Mouse (Mus musculus) heart, embryonic 12.5 days (tissue): ENCODE measurements around the gene Ssbp3. TPM values are rescaled to one million over a fixed set of nuclear protein-coding genes. Genes with fewer than 3 reads are reported as not detected.

ENCODE experiments used
- ATAC-seq: fragments of 200-750 bp; cut with Nextera tagmentation; 2 replicates; pipeline ENCODE4 v1.8.0; 2017; ENCODE audit warnings: moderate TSS enrichment, moderate library complexity; ENCODE audit not compliant: insufficient number of reproducible peaks, low FRiP score
- H3K27ac ChIP-seq: fragments of 300-500 bp; sonication (generic); 2 replicates; pipeline ENCODE4 v1.5.1; 2016; ENCODE audit warnings: mild to moderate bottlenecking, moderate library complexity; ENCODE audit not compliant: poor library complexity, severe bottlenecking
- H3K27me3 ChIP-seq: fragments of 300-500 bp; sonication (generic); replicated peaks from 2 replicates; pipeline ENCODE4 v1.6.1; 2016; ENCODE audit warnings: mild to moderate bottlenecking, moderate library complexity
- H3K36me3 ChIP-seq: fragments of 300-500 bp; sonication (generic); 2 replicates; pipeline ENCODE4 v1.6.1; 2016; ENCODE audit warnings: mild to moderate bottlenecking, moderate library complexity
- H3K4me1 ChIP-seq: fragments of 300-500 bp; sonication (generic); replicated peaks from 2 replicates; pipeline ENCODE4 v1.6.1; 2016; ENCODE audit warnings: mild to moderate bottlenecking
- H3K4me2 ChIP-seq: fragments of 300-500 bp; sonication (generic); 2 replicates; pipeline ENCODE4 v1.6.1; 2016; ENCODE audit warnings: mild to moderate bottlenecking, moderate library complexity
- H3K4me3 ChIP-seq: fragments of 300-500 bp; sonication (generic); 2 replicates; pipeline ENCODE4 v1.5.1; 2016; ENCODE audit warnings: mild to moderate bottlenecking
- H3K9ac ChIP-seq: fragments of 300-500 bp; sonication (generic); 2 replicates; pipeline ENCODE4 v1.6.1; 2016; ENCODE audit warnings: mild to moderate bottlenecking, moderate library complexity
- H3K9me3 ChIP-seq: fragments of 300-500 bp; sonication (generic); replicated peaks from 2 replicates; pipeline ENCODE4 v1.6.1; 2016; ENCODE audit warnings: mild to moderate bottlenecking, moderate library complexity
- whole genome bisulfite sequencing: fragments of 180-500 bp; shearing (Covaris S2); methylation state at CpG from one replicate; pipeline ENCODE4 v1.1.7; 2016; 5-methylcytosine and 5-hydroxymethylcytosine counted together
- polyA plus RNA-seq: library from polyadenylated mRNA; unstranded; fragments of >200 nt; fragmentation: Nextera tagmentation; extraction: Ambion mirVana; gene quantifications from 2 replicates; pipeline ENCODE4 v1.2.1, GENCODE M21; 2016

Gene Ssbp3
- polyA plus RNA-seq = 101 and 105 TPM in 2 replicates

GRCm38 (mm10) chr4:106910201-106911172, at the start of gene Ssbp3:
Ssbp3 (plus strand) TSS chr4:106910701.
- H3K36me3 ChIP-seq = peaks cover 16% of the 10 kb centered on the region
- WGBS = under 1% methylated on average over 41 of the region's 51 CpGs
- H3K27ac ChIP-seq = peak within 1 kb of the TSS; percentile 98
- peak within 1 kb of the TSS; percentile 99 for H3K9ac ChIP-seq
- ATAC-seq = peak; percentile 37
- no peaks in the 10 kb centered on the region for H3K9me3 ChIP-seq
- H3K4me2 ChIP-seq = peak within 1 kb of the TSS; percentile 82
- peaks cover 64% of the 10 kb centered on the region for H3K4me1 ChIP-seq
- H3K27me3 ChIP-seq = no peaks in the 10 kb centered on the region
- H3K4me3 ChIP-seq = peak within 1 kb of the TSS; percentile 88

GRCm38 (mm10) chr4:106861871-106862270, 48.6 kb upstream of the Ssbp3 start:
- 53% methylated on average over 8 of the region's 8 CpGs for WGBS
- Histone ChIP-seq H3K36me3 (no peaks in the 10 kb centered on the region), H3K9ac (no peak overlapping the region), H3K9me3 (no peaks in the 10 kb centered on the region), H3K27ac (peak overlapping the region; percentile 53), H3K27me3 (no peaks in the 10 kb centered on the region), H3K4me1 (peaks cover 75% of the 10 kb centered on the region), H3K4me2 (no peak overlapping the region), H3K4me3 (no peak overlapping the region)
- ATAC-seq = no peak

GRCm38 (mm10) chr4:106862317-106862716, 48.2 kb upstream of the Ssbp3 start:
- ATAC-seq = no peak

GRCm38 (mm10) chr4:106862767-106863370, 47.6 kb upstream of the Ssbp3 start:
- H3K36me3 ChIP-seq = no peaks in the 10 kb centered on the region
- peak overlapping the region; percentile 53 for H3K27ac ChIP-seq
- no peak overlapping the region for H3K9ac ChIP-seq
- ATAC-seq = no peak
- H3K4me2 ChIP-seq = no peak overlapping the region
- no peaks in the 10 kb centered on the region for H3K27me3 ChIP-seq
- H3K9me3 ChIP-seq = no peaks in the 10 kb centered on the region
- H3K4me3 ChIP-seq = no peak overlapping the region
- 45% methylated on average over 3 of the region's 3 CpGs for WGBS
- peaks cover 82% of the 10 kb centered on the region for H3K4me1 ChIP-seq

More at GRCm38 (mm10) chr4:106862317-106862716, 48.2 kb upstream of the Ssbp3 start:
- no peak overlapping the region for H3K9ac ChIP-seq
- no peaks in the 10 kb centered on the region for H3K27me3 ChIP-seq
- H3K4me1 ChIP-seq = peaks cover 79% of the 10 kb centered on the region
- no peak overlapping the region for H3K4me2 ChIP-seq
- no peaks in the 10 kb centered on the region for H3K9me3 ChIP-seq
- no peaks in the 10 kb centered on the region for H3K36me3 ChIP-seq
- peak overlapping the region; percentile 53 for H3K27ac ChIP-seq
- no peak overlapping the region for H3K4me3 ChIP-seq
- WGBS = 25% methylated on average over 7 of the region's 7 CpGs

GRCm38 (mm10) chr4:106865415-106866110, 44.9 kb upstream of the Ssbp3 start:
- WGBS = 17% methylated on average over 19 of the region's 19 CpGs
- peak overlapping the region; percentile 55 for H3K27ac ChIP-seq
- no peaks in the 10 kb centered on the region for H3K36me3 ChIP-seq
- H3K4me1 ChIP-seq = peaks cover 80% of the 10 kb centered on the region
- H3K9ac ChIP-seq = peak overlapping the region; percentile 23
- no peak overlapping the region for H3K4me2 ChIP-seq
- H3K9me3 ChIP-seq = no peaks in the 10 kb centered on the region
- ATAC-seq = no peak
- H3K27me3 ChIP-seq = no peaks in the 10 kb centered on the region
- no peak overlapping the region for H3K4me3 ChIP-seq

- ATAC-seq = no peak
- H3K4me1 ChIP-seq = peaks cover 77% of the 10 kb centered on the region
- WGBS = 55% methylated on average over 5 of the region's 5 CpGs
These were observed 44.1 kb upstream of the Ssbp3 start for GRCm38 (mm10) chr4:106866381-106866780.

GRCm38 (mm10) chr4:106866845-106867244, 43.7 kb upstream of the Ssbp3 start:
- 6% methylated on average over 7 of the region's 7 CpGs for WGBS
- H3K4me2 ChIP-seq = peak overlapping the region; percentile 13; the same call in 1 of the 2 replicates
- no peaks in the 10 kb centered on the region for H3K36me3 ChIP-seq
- H3K27ac ChIP-seq = peak overlapping the region; percentile 55
- H3K9ac ChIP-seq = no peak overlapping the region
- no peaks in the 10 kb centered on the region for H3K9me3 ChIP-seq
- peaks cover 72% of the 10 kb centered on the region for H3K4me1 ChIP-seq
- H3K27me3 ChIP-seq = no peaks in the 10 kb centered on the region
- peak; percentile 67 for ATAC-seq
- H3K4me3 ChIP-seq = no peak overlapping the region

More at GRCm38 (mm10) chr4:106866381-106866780, 44.1 kb upstream of the Ssbp3 start:
- Histone ChIP-seq H3K27me3 (no peaks in the 10 kb centered on the region), H3K4me3 (no peak overlapping the region), H3K27ac (peak overlapping the region; percentile 55), H3K4me2 (no peak overlapping the region), H3K9ac (no peak overlapping the region), H3K9me3 (no peaks in the 10 kb centered on the region), H3K36me3 (no peaks in the 10 kb centered on the region)

GRCm38 (mm10) chr4:106868737-106869438, 41.6 kb upstream of the Ssbp3 start:
- Histone ChIP-seq H3K27me3 (no peaks in the 10 kb centered on the region), H3K9me3 (no peaks in the 10 kb centered on the region), H3K4me2 (no peak overlapping the region), H3K4me1 (peaks cover 52% of the 10 kb centered on the region), H3K4me3 (no peak overlapping the region), H3K27ac (peak overlapping the region; percentile 71), H3K9ac (peak overlapping the region; percentile 13; the same call in 1 of the 2 replicates), H3K36me3 (no peaks in the 10 kb centered on the region)
- 26% methylated on average over 12 of the region's 12 CpGs for WGBS
- ATAC-seq = peak; percentile 64

- Histone ChIP-seq H3K9ac (peak overlapping the region; percentile 34; the same call in 1 of the 2 replicates), H3K27ac (peak overlapping the region; percentile 71), H3K4me2 (no peak overlapping the region), H3K36me3 (no peaks in the 10 kb centered on the region), H3K27me3 (no peaks in the 10 kb centered on the region), H3K4me3 (no peak overlapping the region), H3K9me3 (no peaks in the 10 kb centered on the region), H3K4me1 (peaks cover 50% of the 10 kb centered on the region)
- no peak for ATAC-seq
- WGBS = 46% methylated on average over 3 of the region's 3 CpGs
These were observed 41.0 kb upstream of the Ssbp3 start for GRCm38 (mm10) chr4:106869539-106869951.

- Histone ChIP-seq H3K9me3 (no peaks in the 10 kb centered on the region), H3K36me3 (no peaks in the 10 kb centered on the region), H3K4me2 (no peak overlapping the region), H3K27ac (no peak overlapping the region), H3K27me3 (no peaks in the 10 kb centered on the region), H3K4me3 (no peak overlapping the region), H3K4me1 (peaks cover 45% of the 10 kb centered on the region), H3K9ac (no peak overlapping the region)
- 37% methylated on average over 2 of the region's 2 CpGs for WGBS
- ATAC-seq = peak; percentile 58; the same call in 1 of the 2 replicates
These were observed 39.9 kb upstream of the Ssbp3 start for GRCm38 (mm10) chr4:106870556-106870955.
